Mouse (Mus musculus) midbrain, embryonic 15.5 days (tissue): ENCODE measurements around the gene Pigr. TPM values are rescaled to one million over a fixed set of nuclear protein-coding genes. Genes with fewer than 3 reads are reported as not detected.

Source experiments
- ATAC-seq: fragments of 200-750 bp; cut with Nextera tagmentation; replicated peaks from 2 replicates; pipeline ENCODE4 v1.8.0; 2017; ENCODE audit warnings: moderate TSS enrichment
- H3K27ac ChIP-seq: fragments of 300-500 bp; sonication (generic); 2 replicates; pipeline ENCODE4 v1.5.1; 2015; ENCODE audit warnings: mild to moderate bottlenecking, inconsistent platforms
- H3K27me3 ChIP-seq: fragments of 300-500 bp; sonication (generic); replicated peaks from 2 replicates; pipeline ENCODE4 v1.6.1; 2015; ENCODE audit warnings: inconsistent platforms
- H3K36me3 ChIP-seq: fragments of 300-500 bp; sonication (generic); replicated peaks from 2 replicates; pipeline ENCODE4 v1.6.1; 2015; ENCODE audit warnings: inconsistent platforms
- H3K4me1 ChIP-seq: fragments of 300-500 bp; sonication (generic); 2 replicates; pipeline ENCODE4 v1.6.1; 2015; ENCODE audit warnings: inconsistent platforms
- H3K4me2 ChIP-seq: fragments of 300-500 bp; sonication (generic); 2 replicates; pipeline ENCODE4 v1.6.1; 2015; ENCODE audit warnings: inconsistent platforms, mild to moderate bottlenecking, moderate library complexity
- H3K4me3 ChIP-seq: fragments of 300-500 bp; sonication (generic); 2 replicates; pipeline ENCODE4 v1.5.1; 2015; ENCODE audit warnings: mild to moderate bottlenecking, inconsistent platforms
- H3K9ac ChIP-seq: fragments of 300-500 bp; sonication (generic); 2 replicates; pipeline ENCODE4 v1.6.1; 2015; ENCODE audit warnings: mild to moderate bottlenecking, inconsistent platforms
- H3K9me3 ChIP-seq: fragments of 300-500 bp; sonication (generic); 2 replicates; pipeline ENCODE4 v1.6.1; 2016; ENCODE audit warnings: inconsistent platforms
- WGBS: fragments of 180-500 bp; shearing (Covaris S2); methylation state at CpG from one replicate; pipeline ENCODE4 v1.1.7; 2015; ENCODE audit warnings: mixed read lengths; 5-methylcytosine and 5-hydroxymethylcytosine counted together
- polyA plus RNA-seq: library from polyadenylated mRNA; unstranded; fragments of >200 nt; fragmentation: Nextera tagmentation; extraction: Ambion mirVana; gene quantifications from 2 replicates; pipeline ENCODE4 v1.2.1, GENCODE M21; 2015

The Pigr gene
- polyA plus RNA-seq, 1 experiment from 2014 or later, result not detected

GRCm38 (mm10) chr1:130835161-130835936, 8.9 kb downstream of the Pigr start:
- 86% methylated on average over 6 of the region's 6 CpGs for WGBS
- H3K4me3 ChIP-seq, result no peak overlapping the region
- no peaks in the 10 kb centered on the region for H3K36me3 ChIP-seq
- H3K9me3 ChIP-seq, result no peaks in the 10 kb centered on the region
- ATAC-seq, result no peak
- no peak overlapping the region for H3K9ac ChIP-seq
- no peaks in the 10 kb centered on the region for H3K4me1 ChIP-seq
- no peaks in the 10 kb centered on the region for H3K27me3 ChIP-seq
- no peak overlapping the region for H3K27ac ChIP-seq
- H3K4me2 ChIP-seq, result no peak overlapping the region

- Histone ChIP-seq H3K9ac (no peak overlapping the region), H3K27ac (no peak overlapping the region), H3K36me3 (no peaks in the 10 kb centered on the region), H3K27me3 (no peaks in the 10 kb centered on the region), H3K4me2 (no peak overlapping the region), H3K9me3 (no peaks in the 10 kb centered on the region), H3K4me1 (no peaks in the 10 kb centered on the region), H3K4me3 (no peak overlapping the region)
- WGBS, result 53% methylated on average over 6 of the region's 6 CpGs
- no peak for ATAC-seq
Measured at GRCm38 (mm10) chr1:130838288-130838687, 11.8 kb downstream of the Pigr start.

- H3K27me3 ChIP-seq, result no peaks in the 10 kb centered on the region
- no peak overlapping the region for H3K4me2 ChIP-seq
- H3K36me3 ChIP-seq, result no peaks in the 10 kb centered on the region
- no peaks in the 10 kb centered on the region for H3K4me1 ChIP-seq
- H3K4me3 ChIP-seq, result no peak overlapping the region
- no peak for ATAC-seq
- WGBS, result 83% methylated on average over 8 of the region's 8 CpGs
- no peak overlapping the region for H3K27ac ChIP-seq
- H3K9ac ChIP-seq, result no peak overlapping the region
- H3K9me3 ChIP-seq, result no peaks in the 10 kb centered on the region
Measured at GRCm38 (mm10) chr1:130840599-130841379, 14.3 kb downstream of the Pigr start.

- 93% methylated on average over 7 of the region's 7 CpGs for WGBS
Measured at GRCm38 (mm10) chr1:130841621-130842020, 15.1 kb downstream of the Pigr start.

DNA sequence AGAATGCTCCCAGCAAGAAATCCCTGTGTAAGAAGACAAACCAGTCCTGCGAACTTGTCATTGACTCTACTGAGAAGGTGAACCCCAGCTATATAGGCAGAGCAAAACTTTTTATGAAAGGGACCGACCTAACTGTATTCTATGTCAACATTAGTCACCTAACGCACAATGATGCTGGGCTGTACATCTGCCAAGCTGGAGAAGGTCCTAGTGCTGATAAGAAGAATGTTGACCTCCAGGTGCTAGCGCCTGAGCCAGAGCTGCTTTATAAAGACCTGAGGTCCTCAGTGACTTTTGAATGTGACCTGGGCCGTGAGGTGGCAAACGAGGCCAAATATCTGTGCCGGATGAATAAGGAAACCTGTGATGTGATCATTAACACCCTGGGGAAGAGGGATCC, 18.0 kb downstream of the Pigr start:
- Histone ChIP-seq H3K9me3 (no peaks in the 10 kb centered on the region), H3K36me3 (no peaks in the 10 kb centered on the region), H3K9ac (no peak overlapping the region), H3K27me3 (no peaks in the 10 kb centered on the region), H3K4me2 (no peak overlapping the region), H3K4me1 (no peaks in the 10 kb centered on the region), H3K27ac (no peak overlapping the region), H3K4me3 (no peak overlapping the region)
- ATAC-seq, result no peak
- WGBS, result 91% methylated on average over 7 of the region's 7 CpGs

More at GRCm38 (mm10) chr1:130841621-130842020, 15.1 kb downstream of the Pigr start:
- Histone ChIP-seq H3K9me3 (no peaks in the 10 kb centered on the region), H3K27ac (no peak overlapping the region), H3K27me3 (no peaks in the 10 kb centered on the region), H3K4me1 (no peaks in the 10 kb centered on the region), H3K9ac (no peak overlapping the region), H3K36me3 (no peaks in the 10 kb centered on the region), H3K4me2 (no peak overlapping the region), H3K4me3 (no peak overlapping the region)
- ATAC-seq, result no peak

DNA sequence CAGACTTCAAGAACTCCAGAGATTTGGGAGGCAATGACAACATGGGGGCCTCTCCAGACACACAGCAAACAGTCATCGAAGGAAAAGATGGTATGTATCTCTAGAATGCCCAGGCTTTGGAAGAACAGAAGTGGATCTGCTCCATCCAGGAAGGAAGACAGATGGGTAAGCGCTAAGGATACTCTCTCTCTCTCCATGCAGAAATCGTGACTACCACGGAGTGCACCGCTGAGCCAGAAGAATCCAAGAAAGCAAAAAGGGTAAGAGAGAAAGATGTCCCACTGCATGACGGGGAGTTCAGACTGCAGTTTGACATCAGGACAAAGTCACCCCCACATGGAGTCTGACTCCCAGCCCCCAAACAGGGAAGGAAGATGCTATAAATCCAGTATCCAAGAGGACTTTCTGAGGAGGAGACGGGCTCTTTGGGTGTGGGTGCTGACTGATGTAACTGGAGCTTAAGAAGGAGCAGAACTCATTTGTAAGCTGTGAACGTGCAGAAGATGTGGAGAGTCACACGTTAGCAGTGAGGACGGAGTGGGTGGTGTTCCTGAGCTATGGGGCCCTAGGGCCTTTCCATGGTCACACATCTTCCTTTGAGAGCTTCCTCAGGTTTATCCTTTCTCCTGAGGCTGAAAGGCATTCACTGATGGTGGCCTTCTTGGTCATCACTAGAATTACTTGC, 23.2 kb downstream of the Pigr start:
- no peaks in the 10 kb centered on the region for H3K4me1 ChIP-seq
- H3K4me2 ChIP-seq, result no peak overlapping the region
- H3K9me3 ChIP-seq, result no peaks in the 10 kb centered on the region
- 95% methylated on average over 10 of the region's 10 CpGs for WGBS
- H3K4me3 ChIP-seq, result no peak overlapping the region
- H3K9ac ChIP-seq, result no peak overlapping the region
- H3K36me3 ChIP-seq, result no peaks in the 10 kb centered on the region
- H3K27ac ChIP-seq, result no peak overlapping the region
- no peaks in the 10 kb centered on the region for H3K27me3 ChIP-seq
- no peak for ATAC-seq

GRCm38 (mm10) chr1:130850405-130850804, 23.9 kb downstream of the Pigr start:
- Histone ChIP-seq H3K9me3 (no peaks in the 10 kb centered on the region), H3K4me2 (no peak overlapping the region), H3K4me1 (no peaks in the 10 kb centered on the region), H3K36me3 (no peaks in the 10 kb centered on the region), H3K27ac (no peak overlapping the region), H3K27me3 (no peaks in the 10 kb centered on the region), H3K9ac (no peak overlapping the region), H3K4me3 (no peak overlapping the region)
- ATAC-seq, result no peak
- 90% methylated on average over 5 of the region's 5 CpGs for WGBS

DNA sequence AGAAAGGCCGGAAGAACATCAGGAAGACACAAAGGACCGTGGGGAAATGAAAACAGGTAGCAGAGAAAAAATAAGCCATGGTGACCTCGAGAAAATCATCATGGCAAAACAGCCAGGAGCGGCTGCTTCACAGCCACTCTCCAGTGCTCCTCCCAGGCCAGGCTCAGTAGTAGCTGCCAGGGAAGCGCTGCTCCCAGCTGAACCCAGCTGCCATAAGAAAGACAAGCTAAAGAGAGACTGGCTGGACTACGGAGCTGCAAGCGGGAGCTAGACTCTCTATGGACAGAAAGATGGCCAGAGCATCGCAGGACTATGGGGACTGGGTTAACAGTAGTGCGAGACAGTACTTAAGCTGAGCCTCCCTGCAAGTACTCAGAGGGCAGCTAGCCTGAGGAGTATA, 28.3 kb downstream of the Pigr start:
- no peak overlapping the region for H3K4me2 ChIP-seq
- no peak for ATAC-seq

DNA sequence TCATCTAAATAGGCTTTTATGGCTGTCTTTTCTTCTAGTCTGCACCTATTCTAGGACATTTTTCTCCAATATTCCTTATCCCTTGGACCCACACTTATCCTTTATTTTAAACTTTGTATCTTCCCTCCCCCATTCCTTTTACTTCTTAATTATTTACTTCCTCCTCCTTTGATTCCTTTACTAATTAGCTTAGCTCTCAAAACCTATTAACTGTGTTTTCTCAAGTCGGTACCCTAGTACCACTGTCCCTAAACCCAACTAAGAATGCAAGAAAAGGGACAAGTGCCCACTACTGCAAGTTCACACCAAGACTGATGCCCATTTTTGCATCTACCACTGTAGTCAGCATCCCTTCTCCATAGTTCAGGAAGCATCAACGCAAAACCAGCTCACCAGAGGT, 29.2 kb downstream of the Pigr start:
- Histone ChIP-seq H3K36me3 (no peaks in the 10 kb centered on the region), H3K27me3 (no peaks in the 10 kb centered on the region), H3K27ac (no peak overlapping the region), H3K4me2 (no peak overlapping the region), H3K4me1 (no peaks in the 10 kb centered on the region), H3K4me3 (no peak overlapping the region), H3K9me3 (no peaks in the 10 kb centered on the region), H3K9ac (no peak overlapping the region)
- 88% methylated on average over 2 of the region's 2 CpGs for WGBS
- ATAC-seq, result no peak

More for the DNA sequence above, 28.3 kb downstream of the Pigr start:
- no peak overlapping the region for H3K27ac ChIP-seq
- no peaks in the 10 kb centered on the region for H3K9me3 ChIP-seq
- no peak overlapping the region for H3K9ac ChIP-seq
- no peaks in the 10 kb centered on the region for H3K4me1 ChIP-seq
- H3K4me3 ChIP-seq, result no peak overlapping the region
- H3K36me3 ChIP-seq, result no peaks in the 10 kb centered on the region
- 77% methylated on average over 9 of the region's 9 CpGs for WGBS
- H3K27me3 ChIP-seq, result no peaks in the 10 kb centered on the region

- WGBS, result 91% methylated on average over 4 of the region's 4 CpGs
- Histone ChIP-seq H3K4me2 (no peak overlapping the region), H3K36me3 (no peaks in the 10 kb centered on the region), H3K9me3 (no peaks in the 10 kb centered on the region), H3K4me1 (no peaks in the 10 kb centered on the region), H3K27me3 (no peaks in the 10 kb centered on the region), H3K27ac (no peak overlapping the region), H3K9ac (no peak overlapping the region), H3K4me3 (no peak overlapping the region)
- no peak for ATAC-seq
Measured at GRCm38 (mm10) chr1:130857456-130857855, 31.0 kb downstream of the Pigr start.

DNA sequence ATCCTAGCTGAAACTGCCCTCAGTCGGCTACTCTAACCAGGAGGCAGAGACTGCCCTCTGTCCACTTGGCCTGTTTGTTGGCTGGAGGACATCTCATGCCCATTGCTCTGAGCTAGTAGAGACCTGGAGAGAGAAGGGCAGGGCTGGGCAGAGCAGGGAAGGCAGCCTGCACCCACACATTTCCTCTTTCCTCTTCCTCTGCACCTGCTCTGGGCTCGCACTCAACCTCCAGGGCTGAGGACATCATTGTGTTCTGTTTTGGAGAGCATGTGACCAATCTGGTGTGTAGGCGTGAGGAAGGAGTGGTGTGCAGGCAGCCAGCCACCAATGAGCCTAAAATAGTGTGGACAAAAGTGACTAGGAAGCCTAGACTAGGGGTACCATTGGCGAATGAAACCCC, 37.8 kb downstream of the Pigr start:
- Histone ChIP-seq H3K4me1 (no peaks in the 10 kb centered on the region), H3K4me3 (no peak overlapping the region), H3K9ac (no peak overlapping the region), H3K27ac (no peak overlapping the region), H3K4me2 (no peak overlapping the region), H3K36me3 (no peaks in the 10 kb centered on the region), H3K9me3 (no peaks in the 10 kb centered on the region), H3K27me3 (no peaks in the 10 kb centered on the region)
- ATAC-seq, result no peak
- WGBS, result 86% methylated on average over 4 of the region's 4 CpGs

DNA sequence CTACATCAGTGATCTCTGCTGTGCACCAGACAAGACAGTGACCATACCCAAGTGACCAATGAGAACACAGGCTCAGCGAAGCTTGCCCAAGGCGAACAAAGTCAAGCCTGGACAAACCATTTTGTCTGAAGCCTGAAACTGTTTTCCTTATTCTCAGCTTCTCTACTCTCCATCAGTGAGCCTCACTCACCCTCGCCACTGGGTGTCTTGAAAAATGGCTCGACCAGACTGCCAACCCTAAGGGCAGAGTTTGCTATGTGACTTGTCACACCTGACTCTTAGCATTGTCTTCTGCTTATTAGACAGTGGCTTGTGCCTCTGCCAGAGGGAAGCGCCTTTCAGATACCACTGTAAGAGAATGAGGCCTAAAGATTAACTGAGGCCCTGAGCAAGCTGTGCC, 38.3 kb downstream of the Pigr start:
- H3K9me3 ChIP-seq, result no peaks in the 10 kb centered on the region

More for the DNA sequence above, 38.3 kb downstream of the Pigr start:
- H3K4me1 ChIP-seq, result no peaks in the 10 kb centered on the region
- no peaks in the 10 kb centered on the region for H3K36me3 ChIP-seq
- H3K4me2 ChIP-seq, result no peak overlapping the region
- 90% methylated on average over 5 of the region's 5 CpGs for WGBS
- H3K4me3 ChIP-seq, result no peak overlapping the region
- H3K27me3 ChIP-seq, result no peaks in the 10 kb centered on the region
- no peak overlapping the region for H3K9ac ChIP-seq
- no peak for ATAC-seq
- H3K27ac ChIP-seq, result no peak overlapping the region
